Mouse (Mus musculus) ES-E14 (cell line): ENCODE data around the gene Acvr1b. TPM values are rescaled to one million over a fixed set of nuclear protein-coding genes. Genes with fewer than 3 reads are reported as not detected.

Experiments used
- DNase-seq: peaks from one replicate; pipeline ENCODE4 v3.0.0-alpha.2; 2013; ENCODE audit warnings: low read depth, low spot score
- H3K27ac ChIP-seq: 2 replicates; pipeline ENCODE4 v1.5.1; 2012; ENCODE audit warnings: low read depth, mild to moderate bottlenecking, low read length, moderate library complexity, mixed read lengths; ENCODE audit not compliant: poor library complexity, insufficient read depth, severe bottlenecking
- H3K36me3 ChIP-seq: 2 replicates; pipeline ENCODE4 v1.6.1; 2012; ENCODE audit warnings: mild to moderate bottlenecking, low read length, moderate library complexity, mixed read lengths; ENCODE audit not compliant: control insufficient read depth, poor library complexity, insufficient read depth, severe bottlenecking
- H3K4me1 ChIP-seq, 2 experiments: fragments of 150-350 bp in 1 of 2; sonication (generic) in 1 of 2; 2 replicates each; pipeline ENCODE4 v1.6.1; 2012; ENCODE audit warnings: low read length in 2 of 2, mild to moderate bottlenecking in 1 of 2, mixed read lengths in 1 of 2; ENCODE audit not compliant: control insufficient read depth in 2 of 2, insufficient read depth in 2 of 2, poor library complexity in 1 of 2
- H3K4me3 ChIP-seq, 2 experiments: fragments of 150-350 bp in 1 of 2; sonication (generic) in 1 of 2; 2 replicates each; pipeline ENCODE4 v1.5.1; 2012; ENCODE audit warnings: low read length in 2 of 2, low read depth in 1 of 2, mild to moderate bottlenecking in 1 of 2, mixed read lengths in 1 of 2; ENCODE audit not compliant: insufficient read depth in 1 of 2, poor library complexity in 1 of 2, severe bottlenecking in 1 of 2
- H3K9ac ChIP-seq: 2 replicates; pipeline ENCODE4 v1.6.1; 2012; ENCODE audit warnings: low read depth, mild to moderate bottlenecking, low read length, mixed read lengths; ENCODE audit not compliant: poor library complexity, insufficient read depth, severe bottlenecking
- H3K9me3 ChIP-seq: fragments of 150-350 bp; sonication (generic); 2 replicates; pipeline ENCODE4 v1.6.1; 2012; ENCODE audit warnings: low read depth, mild to moderate bottlenecking, low read length; ENCODE audit not compliant: control insufficient read depth, insufficient read depth
- CHD2 ChIP-seq: IDR thresholded peaks from 2 replicates; pipeline ENCODE4 v1.6.1; 2014; ENCODE audit warnings: mild to moderate bottlenecking, low read depth, low read length, inconsistent platforms
- HCFC1 ChIP-seq: IDR thresholded peaks from 2 replicates; pipeline ENCODE4 v1.6.1; 2012; ENCODE audit warnings: low read length, inconsistent platforms, borderline replicate concordance; ENCODE audit not compliant: insufficient read depth
- MAFK ChIP-seq: IDR thresholded peaks from 2 replicates; pipeline ENCODE4 v1.6.1; 2014; ENCODE audit warnings: mild to moderate bottlenecking, low read depth, low read length, inconsistent platforms; ENCODE audit not compliant: insufficient read depth
- ZC3H11A ChIP-seq: IDR thresholded peaks from 2 replicates; pipeline ENCODE4 v1.6.1; 2012; ENCODE audit warnings: low read depth, mild to moderate bottlenecking, inconsistent platforms, low read length, borderline replicate concordance
- ZNF384 ChIP-seq: IDR thresholded peaks from 2 replicates; pipeline ENCODE4 v1.6.1; 2012; ENCODE audit warnings: low read depth, low read length, inconsistent platforms
- in situ Hi-C, 2 experiments: fragments of 600-800 bp; cut with MboI; formaldehyde crosslinking; loops; one replicate each; pipeline ENCODE4 v1.15.1; 2025; ENCODE audit warnings: low sequenced_read_pairs in 2 of 2, inconsistent platforms in 1 of 2; ENCODE audit not compliant: unreplicated experiment in 2 of 2
- total RNA-seq: library from RNA; depleted of rRNA; stranded (reverse); fragments of 300-350 nt; gene quantifications from 2 replicates; pipeline ENCODE4 v1.2.3, GENCODE M21; 2012

Gene Acvr1b
- total RNA-seq, 1 experiment = 26.4 TPM

GRCm38 (mm10) chr15:101197497-101198179 is 23.8 kb downstream of the Acvr1b start:
- TF ChIP-seq CHD2 (no peak), ZC3H11A (no peak), HCFC1 (no peak), ZNF384 (no peak), MAFK (no peak)
- Histone ChIP-seq H3K9me3 (no peaks in the 10 kb centered on the region), H3K36me3 (peaks cover 64% of the 10 kb centered on the region), H3K9ac (no peak overlapping the region), H3K4me3 (no peak overlapping the region), H3K27ac (no peak overlapping the region), H3K4me1 (no peaks in the 10 kb centered on the region)
- in situ Hi-C loops = no loop called here
- DNase-seq = no peak

GRCm38 (mm10) chr15:101198218-101198617 is 24.4 kb downstream of the Acvr1b start:
- H3K27ac ChIP-seq = no peak overlapping the region
- H3K4me3 ChIP-seq = no peak overlapping the region
- no peak for DNase-seq
- no peak overlapping the region for H3K9ac ChIP-seq
- in situ Hi-C loops = no loop called here
- no peaks in the 10 kb centered on the region for H3K9me3 ChIP-seq
- H3K36me3 ChIP-seq = peaks cover 68% of the 10 kb centered on the region
- no peak for TF ChIP-seq CHD2
- TF ChIP-seq ZNF384 = no peak
- no peak for TF ChIP-seq ZC3H11A
- TF ChIP-seq MAFK = no peak
- TF ChIP-seq HCFC1 = no peak
- no peaks in the 10 kb centered on the region for H3K4me1 ChIP-seq

GRCm38 (mm10) chr15:101198850-101199249 is 25.0 kb downstream of the Acvr1b start:
- Histone ChIP-seq H3K4me1 (no peaks in the 10 kb centered on the region), H3K9ac (no peak overlapping the region), H3K27ac (no peak overlapping the region), H3K36me3 (peaks cover 66% of the 10 kb centered on the region), H3K4me3 (no peak overlapping the region), H3K9me3 (no peaks in the 10 kb centered on the region)
- no peak for TF ChIP-seq CHD2
- TF ChIP-seq ZNF384 = no peak
- TF ChIP-seq ZC3H11A = no peak
- TF ChIP-seq HCFC1 = no peak
- no peak for TF ChIP-seq MAFK
- in situ Hi-C loops = no loop called here
- DNase-seq = no peak

- Histone ChIP-seq H3K4me3 (no peak overlapping the region), H3K27ac (no peak overlapping the region), H3K4me1 (no peaks in the 10 kb centered on the region), H3K9ac (no peak overlapping the region), H3K9me3 (no peaks in the 10 kb centered on the region), H3K36me3 (peaks cover 59% of the 10 kb centered on the region)
- DNase-seq = no peak
- TF ChIP-seq CHD2 (no peak), HCFC1 (no peak), ZC3H11A (no peak), ZNF384 (no peak), MAFK (no peak)
- in situ Hi-C loops = no loop called here
These were observed 27.0 kb downstream of the Acvr1b start for GRCm38 (mm10) chr15:101200777-101201295.

- Histone ChIP-seq H3K9ac (no peak overlapping the region), H3K27ac (no peak overlapping the region), H3K36me3 (peaks cover 57% of the 10 kb centered on the region), H3K9me3 (no peaks in the 10 kb centered on the region), H3K4me1 (no peaks in the 10 kb centered on the region), H3K4me3 (no peak overlapping the region)
- TF ChIP-seq HCFC1 (no peak), ZNF384 (no peak), ZC3H11A (no peak), MAFK (no peak), CHD2 (no peak)
- DNase-seq = no peak
- in situ Hi-C loops = no loop called here
These were observed 27.5 kb downstream of the Acvr1b start for GRCm38 (mm10) chr15:101201414-101201813.
